Mouse (Mus musculus) olfactory bulb, adult 2 months (tissue): ENCODE results near the gene Tmppe.

Experiments
- CTCF ChIP-seq: fragments of 200-500 bp; IDR thresholded peaks from 2 replicates; pipeline ENCODE4 v1.5.1; 2012; ENCODE audit warnings: low read depth, mild to moderate bottlenecking, low read length, moderate library complexity; ENCODE audit not compliant: insufficient read depth
- POLR2A ChIP-seq: fragments of 200-500 bp; IDR thresholded peaks from 2 replicates; pipeline ENCODE4 v1.6.1; 2012; ENCODE audit warnings: mild to moderate bottlenecking, low read depth, low read length, moderate library complexity; ENCODE audit not compliant: insufficient read depth

DNA sequence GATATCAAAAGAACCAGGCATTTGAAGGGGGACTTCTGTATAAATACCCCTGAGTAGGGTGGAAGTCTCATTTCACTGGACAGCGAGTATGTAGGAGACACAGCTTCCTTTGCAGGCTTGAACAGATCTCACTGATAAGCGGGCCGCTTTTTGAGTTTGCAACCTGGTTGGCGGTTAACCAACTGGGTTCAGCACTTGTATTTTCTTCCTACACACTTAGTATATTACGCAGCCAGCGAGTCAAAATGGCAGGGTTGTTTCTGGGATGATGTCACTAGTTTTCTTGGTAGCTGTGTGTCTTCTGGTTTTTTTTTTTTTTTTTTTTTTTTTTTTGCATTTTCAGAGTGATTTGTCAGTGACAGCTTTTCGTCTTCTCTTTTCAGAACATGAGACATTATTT lies 20.9 kb downstream of the Tmppe start:
- no peak for TF ChIP-seq CTCF
- TF ChIP-seq POLR2A = no peak
